Mouse (Mus musculus): ENCODE results near the gene Zcchc13.

DNA sequence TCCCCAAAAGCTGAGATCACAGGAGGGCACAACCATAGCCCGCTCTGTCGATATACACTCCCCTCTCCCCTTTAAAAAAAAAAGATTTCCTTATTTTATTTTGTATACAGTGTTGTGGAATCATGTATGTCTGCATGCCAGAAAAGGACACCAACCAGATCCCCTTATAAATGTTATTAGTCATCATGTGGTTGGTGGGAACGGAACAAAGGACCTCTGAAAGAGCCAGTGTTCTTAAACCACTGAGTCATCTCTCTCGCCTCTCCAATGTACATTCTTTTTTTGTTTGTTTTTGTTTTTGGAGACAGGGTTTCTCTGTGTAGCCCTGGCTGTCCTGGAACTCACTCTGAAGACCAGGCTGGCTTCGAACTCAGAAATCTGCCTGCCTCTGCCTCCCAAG lies 26.2 kb upstream of the Zcchc13 start:
- TF ChIP-seq TCF12 (IDR thresholded peaks at IDR 0.05; ENCODE audit: low read depth, low read length) (no peak), CTCF (IDR thresholded peaks at IDR 0.05 in 2 of 3, conservative IDR thresholded peaks at IDR 0.05 in 1 of 3; ENCODE audit: control insufficient read depth in 1 of 3, insufficient read depth in 1 of 3, low read depth in 2 of 3, low read length in 3 of 3, poor library complexity in 1 of 3, severe bottlenecking in 1 of 3) (no peak), MEF2A (IDR thresholded peaks at IDR 0.05; ENCODE audit: extremely low read depth, insufficient replicate concordance, low read depth, low read length, poor library complexity, severe bottlenecking) (no peak), POLR2A (IDR thresholded peaks at IDR 0.05; ENCODE audit: control insufficient read depth in 1 of 2, insufficient read depth in 1 of 2, low read depth in 1 of 2, low read length in 2 of 2, poor library complexity in 1 of 2) (no peak), ZNF384 (IDR thresholded peaks at IDR 0.05; ENCODE audit: low read depth, low read length) (no peak), USF1 (IDR thresholded peaks at IDR 0.05; ENCODE audit: low read depth, low read length) (no peak), ZC3H11A (IDR thresholded peaks at IDR 0.05; ENCODE audit: low read depth, low read length) (no peak), TBP (IDR thresholded peaks at IDR 0.05; ENCODE audit: low read depth, low read length) (no peak), GATA1 (IDR thresholded peaks at IDR 0.05; ENCODE audit: low read depth, low read length) (no peak), UBTF (IDR thresholded peaks at IDR 0.05; ENCODE audit: borderline replicate concordance, insufficient read depth, low read depth, low read length) (no peak), CHD1 (IDR thresholded peaks at IDR 0.05; ENCODE audit: low read depth, low read length) (no peak), SMC3 (IDR thresholded peaks at IDR 0.05; ENCODE audit: low read depth, low read length) (no peak), RAD21 (IDR thresholded peaks at IDR 0.05; ENCODE audit: low read depth, low read length) (no peak)
